Mouse (Mus musculus) limb, embryonic 15.5 days (tissue): ENCODE results near the gene Il11ra2. TPM values are rescaled to one million over a fixed set of nuclear protein-coding genes. Genes with fewer than 3 reads are reported as not detected.
"Not testable (repeated sequence)": the region's sequence is repeated elsewhere in the genome, so short reads cannot be mapped to it uniquely, and the experiment has no call there.

ENCODE experiments used
- ATAC-seq: fragments of 200-750 bp; cut with Nextera tagmentation; 2 replicates; pipeline ENCODE4 v1.8.0; 2017; ENCODE audit warnings: low read depth, moderate TSS enrichment; ENCODE audit not compliant: insufficient number of reproducible peaks, low FRiP score, low TSS enrichment
- H3K27ac ChIP-seq: fragments of 300-500 bp; sonication (generic); 2 replicates; pipeline ENCODE4 v1.5.1; 2015; ENCODE audit warnings: moderate library complexity, mild to moderate bottlenecking, inconsistent platforms
- H3K27me3 ChIP-seq: fragments of 300-500 bp; sonication (generic); 2 replicates; pipeline ENCODE4 v1.6.1; 2015; ENCODE audit warnings: inconsistent platforms
- H3K36me3 ChIP-seq: fragments of 300-500 bp; sonication (generic); 2 replicates; pipeline ENCODE4 v1.6.1; 2015; ENCODE audit warnings: inconsistent platforms
- H3K4me1 ChIP-seq: fragments of 300-500 bp; sonication (generic); 2 replicates; pipeline ENCODE4 v1.6.1; 2015; ENCODE audit warnings: inconsistent platforms
- H3K4me2 ChIP-seq: fragments of 300-500 bp; sonication (generic); 2 replicates; pipeline ENCODE4 v1.6.1; 2015; ENCODE audit warnings: mild to moderate bottlenecking, inconsistent platforms
- H3K4me3 ChIP-seq: fragments of 300-500 bp; sonication (generic); 2 replicates; pipeline ENCODE4 v1.5.1; 2015; ENCODE audit warnings: mild to moderate bottlenecking, inconsistent platforms
- H3K9ac ChIP-seq: fragments of 300-500 bp; sonication (generic); 2 replicates; pipeline ENCODE4 v1.6.1; 2015; ENCODE audit warnings: inconsistent platforms
- H3K9me3 ChIP-seq: fragments of 300-500 bp; sonication (generic); 2 replicates; pipeline ENCODE4 v1.6.1; 2016; ENCODE audit warnings: inconsistent platforms
- WGBS: fragments of 180-500 bp; shearing (Covaris S2); methylation state at CpG from one replicate; pipeline ENCODE4 v1.1.7; 2015; 5-methylcytosine and 5-hydroxymethylcytosine counted together
- polyA plus RNA-seq: library from polyadenylated mRNA; unstranded; fragments of >200 nt; fragmentation: Nextera tagmentation; extraction: Ambion mirVana; gene quantifications from 2 replicates; pipeline ENCODE4 v1.2.1, GENCODE M21; 2015

Il11ra2 gene
- polyA plus RNA-seq: not detected in 2 replicates

DNA sequence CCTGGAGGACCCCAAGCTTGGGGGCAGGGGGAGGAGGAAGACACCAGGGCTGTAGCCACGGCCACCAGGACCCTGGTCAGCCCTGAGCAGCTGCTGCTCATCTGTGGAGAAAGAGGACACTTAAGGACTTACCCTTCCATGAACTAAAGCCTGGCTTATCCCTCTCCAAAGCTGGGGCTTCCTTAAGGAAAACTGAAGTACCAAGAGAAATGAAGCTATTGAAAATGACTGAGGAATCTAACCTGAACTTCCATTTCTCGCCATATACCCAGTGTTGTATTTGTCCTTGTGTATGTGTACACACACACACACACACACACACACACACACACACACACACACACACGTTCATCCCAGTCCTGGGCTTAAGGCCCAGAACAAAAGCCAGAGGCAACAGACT, at the start of gene Il11ra2:
Il11ra2 (minus strand) TSS at position 101 of the 400 bp plus-strand sequence.
- whole genome bisulfite sequencing: no CpG with 5 or more reads among the region's 3 CpGs
- H3K4me2 ChIP-seq, H3K4me3 ChIP-seq, H3K9ac ChIP-seq, H3K9me3 ChIP-seq, H3K36me3 ChIP-seq, H3K27ac ChIP-seq, H3K4me1 ChIP-seq, ATAC-seq, H3K27me3 ChIP-seq: not testable (repeated sequence)

DNA sequence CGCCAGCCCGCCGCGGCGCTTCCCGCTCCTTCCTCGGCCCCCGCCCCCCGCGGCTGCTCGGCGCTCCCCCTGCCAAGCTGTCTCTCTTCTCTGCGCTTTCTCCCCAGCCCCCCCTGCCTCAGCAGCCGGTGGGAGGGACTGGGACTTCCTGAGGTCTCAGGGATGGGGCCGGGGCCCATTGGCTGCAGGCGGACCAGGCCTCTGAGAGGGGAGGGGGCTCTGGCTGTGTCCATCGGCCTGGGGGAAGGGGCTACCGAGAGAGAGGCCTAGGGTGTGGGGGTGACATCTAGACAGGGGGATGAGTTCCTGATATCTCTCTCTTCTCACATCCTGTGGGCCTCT, 20.5 kb upstream of the Il11ra2 start:
- H3K36me3 ChIP-seq, H3K4me3 ChIP-seq, ATAC-seq, H3K27ac ChIP-seq, H3K9ac ChIP-seq, H3K9me3 ChIP-seq, H3K4me1 ChIP-seq, H3K4me2 ChIP-seq, H3K27me3 ChIP-seq: not testable (repeated sequence)
- WGBS: no CpG with 5 or more reads among the region's 18 CpGs

DNA sequence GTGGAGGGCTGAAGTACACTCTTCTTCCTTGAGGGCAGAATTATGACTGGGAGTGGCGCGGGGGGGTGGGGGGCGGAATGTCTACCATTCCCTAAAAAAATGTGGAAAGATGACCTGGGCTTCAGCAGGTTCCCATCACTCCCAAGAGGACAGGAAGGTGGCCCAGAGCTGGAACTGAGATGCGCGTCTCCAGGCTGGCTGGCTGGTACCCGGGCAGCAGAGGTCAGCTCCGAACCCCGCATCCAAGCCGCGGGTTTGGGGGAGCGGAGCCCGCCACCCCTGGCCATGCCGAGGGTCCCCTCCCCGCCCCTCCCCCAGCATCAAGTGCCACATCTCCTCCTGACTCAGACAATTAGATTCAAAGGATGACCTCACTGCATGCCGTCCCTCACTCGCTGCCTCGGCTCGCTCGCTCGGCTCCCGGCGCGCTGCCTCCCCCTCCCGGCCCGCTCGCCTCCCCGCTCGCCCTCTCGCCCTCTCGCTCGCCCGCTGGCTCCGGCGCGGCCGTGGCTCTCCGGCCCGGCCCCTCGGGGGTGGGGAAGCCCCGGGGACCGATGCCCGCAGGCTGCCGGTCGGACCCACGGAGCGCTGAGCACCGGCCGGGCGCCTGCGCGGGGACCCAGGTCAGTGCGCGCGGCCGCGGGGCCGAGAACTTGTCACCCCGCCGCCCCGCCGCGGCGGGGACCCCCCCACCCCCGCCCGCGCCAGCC, 19.9 kb upstream of the Il11ra2 start:
- not testable (repeated sequence) for H3K4me3 ChIP-seq, H3K9ac ChIP-seq, H3K27me3 ChIP-seq, H3K36me3 ChIP-seq, ATAC-seq, H3K4me2 ChIP-seq, H3K9me3 ChIP-seq, H3K4me1 ChIP-seq, H3K27ac ChIP-seq
- no CpG with 5 or more reads among the region's 66 CpGs for WGBS

DNA sequence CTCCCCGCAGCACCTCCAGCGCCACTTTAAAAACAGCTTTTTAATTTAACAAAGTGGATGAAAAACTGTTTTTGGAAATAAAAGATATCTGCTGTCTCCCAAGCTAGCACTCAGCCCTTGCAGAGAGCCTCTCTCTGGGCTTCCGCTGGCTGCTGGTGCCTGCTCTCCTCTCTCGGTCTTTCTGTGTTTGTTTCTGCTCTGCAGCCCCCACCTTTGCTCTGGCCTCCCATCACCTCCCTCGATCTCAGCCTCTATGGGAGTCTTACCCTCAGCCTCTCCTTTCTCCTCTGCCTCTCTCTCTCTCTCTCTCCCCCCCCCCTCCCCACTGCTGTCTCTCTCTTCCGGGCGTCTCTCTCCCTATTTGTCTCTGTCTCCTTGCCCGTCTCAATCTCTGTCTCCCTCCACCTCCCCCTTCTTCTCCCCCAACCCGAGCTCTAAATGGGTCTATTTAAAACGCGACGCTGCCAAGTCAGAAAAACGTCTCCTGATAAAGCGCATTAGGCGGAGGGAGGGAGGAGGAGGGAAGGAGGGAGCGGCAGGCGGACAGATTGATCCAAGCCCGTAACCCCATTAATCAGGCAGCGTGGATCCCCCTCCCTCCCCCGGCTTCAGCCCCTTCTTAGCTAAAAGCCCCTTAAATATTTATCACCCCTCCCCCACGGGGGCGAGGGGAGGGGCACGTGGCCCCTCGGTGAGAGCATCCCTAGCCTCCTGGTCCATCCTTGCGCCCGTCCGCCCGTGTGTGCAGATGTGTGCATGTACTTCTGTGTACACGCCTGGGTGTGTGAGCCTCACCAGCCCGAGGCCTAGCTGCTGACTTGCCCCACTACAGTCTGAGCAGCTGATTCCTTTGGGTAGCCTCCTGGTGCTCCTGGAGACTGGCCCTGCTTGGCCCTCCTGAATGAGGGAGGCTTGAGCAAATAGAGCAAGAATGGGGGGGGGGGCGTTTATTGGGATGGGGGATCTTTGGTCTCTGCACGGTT, 19.0 kb upstream of the Il11ra2 start:
- H3K27me3 ChIP-seq, H3K4me1 ChIP-seq, H3K4me2 ChIP-seq, H3K9ac ChIP-seq, H3K27ac ChIP-seq, H3K4me3 ChIP-seq, H3K36me3 ChIP-seq, H3K9me3 ChIP-seq, ATAC-seq: not testable (repeated sequence)
- WGBS: no CpG with 5 or more reads among the region's 32 CpGs

DNA sequence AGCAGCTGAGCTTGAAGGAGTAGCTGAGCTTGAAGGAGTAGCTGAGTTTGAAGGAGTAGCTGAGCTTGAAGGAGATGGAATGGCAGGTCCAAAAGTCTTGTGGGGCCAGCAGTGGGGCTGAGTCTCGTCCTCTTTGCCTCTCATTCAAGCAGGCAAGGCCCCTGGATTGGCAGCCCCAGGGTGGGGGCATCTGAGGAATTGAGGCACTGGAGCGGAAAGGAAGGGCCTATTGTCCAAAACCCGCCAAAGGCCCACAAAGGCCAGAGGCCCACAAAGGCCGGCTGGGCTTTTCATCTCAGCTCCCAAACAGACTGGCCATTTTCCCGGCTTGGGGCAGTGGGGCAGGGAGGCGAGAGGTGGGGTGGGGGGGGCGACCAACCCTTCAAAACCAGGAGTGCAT, 17.7 kb upstream of the Il11ra2 start:
- not testable (repeated sequence) for H3K4me1 ChIP-seq, ATAC-seq, H3K27ac ChIP-seq, H3K9me3 ChIP-seq, H3K4me3 ChIP-seq, H3K36me3 ChIP-seq, H3K9ac ChIP-seq, H3K27me3 ChIP-seq, H3K4me2 ChIP-seq
- WGBS: no CpG with 5 or more reads among the region's 7 CpGs

DNA sequence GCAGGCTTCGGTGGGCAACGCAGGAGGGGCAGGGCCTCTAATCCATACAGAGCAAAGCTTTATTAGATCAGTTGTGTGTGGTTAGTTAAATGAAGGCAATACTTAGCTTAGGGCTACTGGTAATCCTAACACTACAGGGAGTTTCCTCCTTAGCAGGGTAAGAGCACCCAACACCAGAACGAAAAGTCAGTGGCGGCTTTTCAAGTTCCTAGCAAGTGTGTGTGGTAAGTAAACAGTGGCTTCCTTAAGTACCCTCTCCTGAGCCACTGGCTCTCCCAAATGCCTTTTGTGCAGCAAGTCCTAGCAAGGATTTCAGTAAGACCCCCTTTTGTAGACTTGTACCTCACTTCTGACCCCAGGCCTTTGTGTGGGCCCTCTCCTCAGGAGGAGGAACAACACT, 13.7 kb upstream of the Il11ra2 start:
- not testable (repeated sequence) for H3K9me3 ChIP-seq, ATAC-seq, H3K4me2 ChIP-seq, H3K27ac ChIP-seq, H3K4me3 ChIP-seq, H3K4me1 ChIP-seq, H3K9ac ChIP-seq, H3K36me3 ChIP-seq, H3K27me3 ChIP-seq
- no CpG with 5 or more reads among the region's 4 CpGs for WGBS

DNA sequence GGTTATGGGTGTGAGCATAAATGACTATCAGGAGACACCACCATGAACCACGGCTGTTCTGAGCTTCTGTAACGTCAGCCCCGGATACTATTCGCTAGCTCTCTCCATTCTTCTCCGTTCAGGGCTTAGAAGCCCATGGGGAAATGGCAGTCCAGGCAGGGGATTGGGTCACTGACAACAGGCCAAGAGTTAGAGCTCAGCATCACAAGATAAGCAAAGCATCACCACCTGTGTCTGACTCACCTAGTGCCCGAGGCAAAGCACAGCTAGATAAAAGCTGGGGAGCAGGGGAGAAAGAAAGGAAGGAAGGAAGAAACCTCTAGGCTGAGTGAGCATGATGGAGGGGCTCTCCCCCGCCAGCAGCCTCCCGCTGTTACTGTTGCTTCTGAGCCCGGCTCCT, 6.7 kb downstream of the Il11ra2 start, which contains the start of gene Ccl27b:
Ccl27b (plus strand) TSS at position 301 of the 400 bp plus-strand sequence.
- WGBS: no CpG with 5 or more reads among the region's 9 CpGs
- H3K9ac ChIP-seq, H3K27ac ChIP-seq, H3K4me3 ChIP-seq, H3K4me2 ChIP-seq, H3K4me1 ChIP-seq, H3K27me3 ChIP-seq, H3K9me3 ChIP-seq, H3K36me3 ChIP-seq, ATAC-seq: not testable (repeated sequence)

DNA sequence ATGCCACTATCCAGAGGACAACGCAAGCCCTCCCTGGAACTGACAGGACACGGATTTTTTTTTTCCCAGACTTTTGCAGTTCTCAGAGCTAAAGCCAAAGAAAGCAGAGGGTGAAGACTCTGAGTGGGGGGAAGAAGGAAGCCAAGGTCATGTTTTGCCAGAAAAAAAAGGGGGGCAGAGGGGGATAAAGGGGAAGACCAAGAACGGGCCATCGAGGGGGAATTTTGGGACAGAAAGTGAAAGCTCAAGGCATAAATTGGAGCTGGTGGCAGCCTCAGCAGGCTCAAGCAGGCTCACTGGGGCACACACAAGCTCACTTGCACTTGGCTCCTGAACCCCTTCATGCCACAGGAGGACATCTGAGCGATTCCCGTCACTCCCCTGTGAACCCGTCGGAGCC, 32.3 kb downstream of the Il11ra2 start, which contains the start of gene Gm2564:
Gm2564 (plus strand) TSS at position 301 of the 400 bp plus-strand sequence.
- WGBS: no CpG with 5 or more reads among the region's 8 CpGs
- not testable (repeated sequence) for ATAC-seq, H3K36me3 ChIP-seq

DNA sequence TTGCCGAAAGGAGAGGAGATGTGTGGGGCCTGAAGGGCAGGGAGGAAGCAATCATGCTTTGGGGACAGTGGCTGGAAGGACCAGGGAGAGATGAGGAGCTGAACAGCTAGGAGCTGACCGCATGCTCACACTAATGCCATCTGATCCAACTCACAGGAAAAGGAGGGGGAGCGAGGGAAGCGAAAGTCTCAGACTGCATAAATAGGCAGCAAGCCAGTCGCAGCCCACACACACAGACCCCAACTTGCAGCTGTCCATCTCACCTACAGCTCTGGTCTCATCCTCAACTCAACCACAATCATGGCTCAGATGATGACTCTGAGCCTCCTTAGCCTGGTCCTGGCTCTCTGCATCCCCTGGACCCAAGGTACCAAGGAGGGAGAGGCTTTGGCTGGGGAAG, 49.8 kb downstream of the Il11ra2 start, which contains the start of gene Gm10591:
Gm10591 (plus strand) TSS at position 301 of the 400 bp plus-strand sequence.
- H3K4me1 ChIP-seq, H3K9me3 ChIP-seq, H3K27me3 ChIP-seq, H3K27ac ChIP-seq, H3K4me3 ChIP-seq, H3K9ac ChIP-seq, H3K4me2 ChIP-seq, H3K36me3 ChIP-seq, ATAC-seq: not testable (repeated sequence)
- WGBS: no CpG with 5 or more reads among the region's 5 CpGs

More for the DNA sequence above, 32.3 kb downstream of the Il11ra2 start, which contains the start of gene Gm2564:
- H3K4me1 ChIP-seq, H3K9ac ChIP-seq, H3K4me3 ChIP-seq, H3K4me2 ChIP-seq, H3K27me3 ChIP-seq, H3K9me3 ChIP-seq, H3K27ac ChIP-seq: not testable (repeated sequence)

Other genes starting within 250 kb of the Il11ra2 start
- not detected in 2 replicates for gene Gm21586, start 222.5 kb downstream of the Il11ra2 start, polyA plus RNA-seq
- 0.06 and 0.16 TPM in 2 replicates for gene Gm2163, start 195.1 kb downstream of the Il11ra2 start, polyA plus RNA-seq
- gene Fam205a2, start 133.7 kb downstream of the Il11ra2 start, polyA plus RNA-seq: not detected in 2 replicates
- not detected in 2 replicates for gene Gm10591, start 49.7 kb downstream of the Il11ra2 start, polyA plus RNA-seq
- gene Gm2564, start 32.2 kb downstream of the Il11ra2 start, polyA plus RNA-seq: 0.22 and 0.52 TPM in 2 replicates
- gene Ccl27b, start 6.6 kb downstream of the Il11ra2 start, polyA plus RNA-seq: not detected in 2 replicates
- not detected in 2 replicates for gene 4930578G10Rik, start 73.7 kb upstream of the Il11ra2 start, polyA plus RNA-seq
- not detected in 2 replicates for gene Ccl19, start 94.7 kb upstream of the Il11ra2 start, polyA plus RNA-seq
- gene Ccl21a, start 112.1 kb upstream of the Il11ra2 start, polyA plus RNA-seq: 84.1 and 95.7 TPM in 2 replicates
- gene Fam205a1, start 192.0 kb upstream of the Il11ra2 start, polyA plus RNA-seq: not detected in 2 replicates
- not detected in 2 replicates for gene Gm12394, start 194.9 kb upstream of the Il11ra2 start, polyA plus RNA-seq
- 0.38 TPM in 1 of 2 replicates, not detected in the other for gene Fam205c, start 212.3 kb upstream of the Il11ra2 start, polyA plus RNA-seq